Mouse (Mus musculus): ENCODE measurements around the gene H2afj. TPM values are rescaled to one million over a fixed set of nuclear protein-coding genes. Genes with fewer than 3 reads are reported as not detected.
"Not testable (repeated sequence)": the region's sequence is repeated elsewhere in the genome, so short reads cannot be mapped to it uniquely, and the experiment has no call there.

Gene H2afj
- polyA plus RNA-seq, 1 experiment from 2014 or later: 151 TPM

DNA sequence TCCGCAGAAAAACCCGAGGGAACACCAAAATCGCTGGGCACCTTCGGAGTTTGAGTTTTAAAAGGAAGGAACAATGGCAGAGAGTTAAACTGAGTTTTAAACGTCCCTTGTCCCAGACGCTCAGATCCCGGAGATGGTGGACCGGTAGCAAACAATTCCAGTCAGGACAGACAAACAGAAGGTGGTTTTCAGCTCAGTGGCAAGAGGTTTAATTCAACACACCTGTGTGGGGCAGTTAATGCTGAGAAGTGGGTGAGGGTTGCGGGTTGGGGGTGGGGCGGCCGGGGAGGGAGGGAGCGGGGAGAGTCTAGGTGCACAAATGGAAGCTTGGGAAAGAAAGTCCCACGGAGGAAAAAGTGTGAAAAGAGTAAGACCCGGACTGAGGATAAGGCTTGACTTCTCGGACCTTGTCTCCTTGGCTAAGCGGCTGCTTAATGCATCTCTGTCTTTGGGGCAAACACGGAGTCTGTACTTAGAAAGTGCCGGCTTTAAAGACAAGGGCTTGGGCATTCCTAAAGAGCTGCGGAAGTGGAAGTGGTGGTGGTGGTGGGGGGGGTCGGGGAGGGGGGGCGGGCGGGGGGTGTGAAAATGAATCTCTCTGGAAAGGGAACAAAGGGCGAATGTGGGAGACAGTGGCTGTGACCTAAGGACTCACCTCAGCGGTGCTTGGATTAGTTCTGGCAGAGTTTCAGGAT lies 14.1 kb upstream of the H2afj start:
- Histone ChIP-seq H3K27me3 (no peaks in the 10 kb centered on the region), H3K27ac (replicated peaks) (no peak overlapping the region), H3K9me3 (replicated peaks) (no peaks in the 10 kb centered on the region), H3K9ac (0 out of 2 replicates have a peak overlapping the region, but pooled peaks have one; percentile 13), H3K4me1 (peaks cover 8% of the 10 kb centered on the region; the same call in 1 of the 2 replicates), H3K4me2 (replicated peaks) (peak overlapping the region; percentile 67), H3K4me3 (replicated peaks) (peak overlapping the region; percentile 40), H3K36me3 (no peaks in the 10 kb centered on the region)
- WGBS: under 1% methylated on average over 24 of the region's 24 CpGs
- ATAC-seq (ENCODE audit: insufficient number of reproducible peaks, low FRiP score, low TSS enrichment, low read depth): no peak

DNA sequence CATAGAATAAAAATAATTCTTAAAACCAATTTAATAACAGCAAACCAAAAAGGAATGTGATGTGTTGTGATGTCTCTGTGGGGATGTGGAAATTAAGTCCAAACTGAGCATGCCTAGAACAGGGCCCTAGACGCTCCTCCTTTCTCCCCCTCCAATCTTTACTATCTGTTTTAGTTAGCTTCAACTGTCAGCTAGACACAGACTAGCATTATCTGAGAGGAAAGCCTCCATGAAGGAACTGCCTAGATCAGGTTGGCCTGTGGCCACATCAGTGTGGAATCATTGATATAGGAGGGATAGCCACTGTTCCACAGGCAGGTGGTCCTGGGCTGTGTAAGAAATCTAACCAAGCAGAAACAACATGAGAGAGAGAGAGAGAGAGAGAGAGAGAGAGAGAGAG lies 12.9 kb upstream of the H2afj start:
- Histone ChIP-seq H3K9me3 (replicated peaks) (no peaks in the 10 kb centered on the region), H3K4me1 (peaks cover 8% of the 10 kb centered on the region; the same call in 1 of the 2 replicates), H3K9ac (no peak overlapping the region), H3K36me3 (no peaks in the 10 kb centered on the region), H3K27me3 (no peaks in the 10 kb centered on the region), H3K27ac (replicated peaks) (no peak overlapping the region), H3K4me2 (replicated peaks) (no peak overlapping the region), H3K4me3 (replicated peaks) (no peak overlapping the region)
- ATAC-seq (ENCODE audit: insufficient number of reproducible peaks, low FRiP score, low TSS enrichment, low read depth): no peak
- 36% methylated on average over 1 of the region's 1 CpGs for WGBS

DNA sequence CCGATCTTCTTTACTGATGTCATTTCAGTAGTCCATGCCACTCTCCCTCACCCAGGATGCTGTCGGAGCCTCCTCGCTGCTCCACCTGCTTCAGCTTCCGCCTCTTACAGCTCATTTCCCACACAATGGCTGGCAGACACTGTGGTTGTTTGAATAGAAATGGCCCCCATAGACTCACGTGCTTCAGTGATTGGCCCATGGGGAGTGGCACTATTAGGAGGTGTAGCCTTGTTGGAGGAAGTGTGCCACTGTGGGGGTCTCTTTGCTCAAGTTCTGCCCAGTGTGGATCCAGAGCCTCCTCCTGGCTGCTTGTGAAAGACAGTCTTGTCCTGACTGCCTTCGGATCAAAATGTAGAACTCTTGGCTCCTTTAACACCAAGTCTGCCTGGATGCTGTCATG lies 12.2 kb upstream of the H2afj start:
- Histone ChIP-seq H3K4me1 (peaks cover 8% of the 10 kb centered on the region; the same call in 1 of the 2 replicates), H3K4me3 (replicated peaks) (no peak overlapping the region), H3K9me3 (replicated peaks) (no peaks in the 10 kb centered on the region), H3K27ac (replicated peaks) (no peak overlapping the region), H3K27me3 (no peaks in the 10 kb centered on the region), H3K36me3 (no peaks in the 10 kb centered on the region), H3K4me2 (replicated peaks) (no peak overlapping the region), H3K9ac (no peak overlapping the region)
- ATAC-seq (ENCODE audit: insufficient number of reproducible peaks, low FRiP score, low TSS enrichment, low read depth): no peak
- WGBS: 58% methylated on average over 6 of the region's 6 CpGs

GRCm38 (mm10) chr6:136797874-136798693 lies 10.0 kb upstream of the H2afj start:
- 88% methylated on average over 3 of the region's 3 CpGs for WGBS
- ATAC-seq (ENCODE audit: insufficient number of reproducible peaks, low FRiP score, low TSS enrichment, low read depth); H3K4me3 ChIP-seq (replicated peaks); H3K36me3 ChIP-seq; H3K9me3 ChIP-seq (replicated peaks); H3K9ac ChIP-seq; H3K27ac ChIP-seq (replicated peaks); H3K27me3 ChIP-seq; H3K4me2 ChIP-seq (replicated peaks): not testable (repeated sequence)
- peaks cover 11% of the 10 kb centered on the region for H3K4me1 ChIP-seq

GRCm38 (mm10) chr6:136800710-136801109 lies 7.3 kb upstream of the H2afj start:
- Histone ChIP-seq H3K27me3 (no peaks in the 10 kb centered on the region), H3K9ac (no peak overlapping the region), H3K27ac (replicated peaks) (no peak overlapping the region), H3K4me3 (replicated peaks) (no peak overlapping the region), H3K4me1 (peaks cover 5% of the 10 kb centered on the region; the same call in 1 of the 2 replicates), H3K4me2 (replicated peaks) (no peak overlapping the region), H3K9me3 (replicated peaks) (no peaks in the 10 kb centered on the region), H3K36me3 (no peaks in the 10 kb centered on the region)
- ATAC-seq (ENCODE audit: insufficient number of reproducible peaks, low FRiP score, low TSS enrichment, low read depth): no peak
- 88% methylated on average over 8 of the region's 8 CpGs for WGBS

DNA sequence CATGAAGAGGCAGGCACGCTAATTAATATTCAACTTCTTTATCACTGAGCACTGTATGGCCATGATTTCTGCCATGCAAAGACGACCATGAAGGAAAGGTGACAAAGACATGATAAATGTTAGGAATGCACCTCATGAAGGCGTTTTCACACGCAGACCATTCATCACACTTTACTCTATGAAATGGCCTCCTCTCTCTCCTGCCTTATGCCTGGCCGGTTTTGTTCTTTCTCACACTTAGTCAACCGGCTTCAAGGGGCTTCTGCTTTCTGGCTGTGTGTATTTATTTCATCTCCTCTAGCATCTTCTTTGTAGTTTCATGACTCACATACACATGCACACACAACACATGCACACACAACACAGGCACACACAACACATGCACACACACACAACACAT lies 6.8 kb upstream of the H2afj start:
- Histone ChIP-seq H3K4me1 (peaks cover 5% of the 10 kb centered on the region; the same call in 1 of the 2 replicates), H3K4me2 (replicated peaks) (no peak overlapping the region), H3K27me3 (no peaks in the 10 kb centered on the region), H3K9ac (no peak overlapping the region), H3K4me3 (replicated peaks) (no peak overlapping the region), H3K36me3 (no peaks in the 10 kb centered on the region), H3K9me3 (replicated peaks) (no peaks in the 10 kb centered on the region), H3K27ac (replicated peaks) (no peak overlapping the region)
- ATAC-seq (ENCODE audit: insufficient number of reproducible peaks, low FRiP score, low TSS enrichment, low read depth): no peak
- WGBS: 90% methylated on average over 6 of the region's 6 CpGs

GRCm38 (mm10) chr6:136803093-136803738 lies 4.8 kb upstream of the H2afj start:
- Histone ChIP-seq H3K36me3 (no peaks in the 10 kb centered on the region), H3K4me2 (replicated peaks) (peak overlapping the region; percentile 88), H3K27ac (replicated peaks) (peak overlapping the region; percentile 100), H3K27me3 (no peaks in the 10 kb centered on the region), H3K9ac (peak overlapping the region; percentile 99), H3K4me3 (replicated peaks) (peak overlapping the region; percentile 80), H3K4me1 (peaks cover 20% of the 10 kb centered on the region), H3K9me3 (replicated peaks) (no peaks in the 10 kb centered on the region)
- 11% methylated on average over 12 of the region's 12 CpGs for WGBS
- ATAC-seq (ENCODE audit: insufficient number of reproducible peaks, low FRiP score, low TSS enrichment, low read depth): no peak

DNA sequence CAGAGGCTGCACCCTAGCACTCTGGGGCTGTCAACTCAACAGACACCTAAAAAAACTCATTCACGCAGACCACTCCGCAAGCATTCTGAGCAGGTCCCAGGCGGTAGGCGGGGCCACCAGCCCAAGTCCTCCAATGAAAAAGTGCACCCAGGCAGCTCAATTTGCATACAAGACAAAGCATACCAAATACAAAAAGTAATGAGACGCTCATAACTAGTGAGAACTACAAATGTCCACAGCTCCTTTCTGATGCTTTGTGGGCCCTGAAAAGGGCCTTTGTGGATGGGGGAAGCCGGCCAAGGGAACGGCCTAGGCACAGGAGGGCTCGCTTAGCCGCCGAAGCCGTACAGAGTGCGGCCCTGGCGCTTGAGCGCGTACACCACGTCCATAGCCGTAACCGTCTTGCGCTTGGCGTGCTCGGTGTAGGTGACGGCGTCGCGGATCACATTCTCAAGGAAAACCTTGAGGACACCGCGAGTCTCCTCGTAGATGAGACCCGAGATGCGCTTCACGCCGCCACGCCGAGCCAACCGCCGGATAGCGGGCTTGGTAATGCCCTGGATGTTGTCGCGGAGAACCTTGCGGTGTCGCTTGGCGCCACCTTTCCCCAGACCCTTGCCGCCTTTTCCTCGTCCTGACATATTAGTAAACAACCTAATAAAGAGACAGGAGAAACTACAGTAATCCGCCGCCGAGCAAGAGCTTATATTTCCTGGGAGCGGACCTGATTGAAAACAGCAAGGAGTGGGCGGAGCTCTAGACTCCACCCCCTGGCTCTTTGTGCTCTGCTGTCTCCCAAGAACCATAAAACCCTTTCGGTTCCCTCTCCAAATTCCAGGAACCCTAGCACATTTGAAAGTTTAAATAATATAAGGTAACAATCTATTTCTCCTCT lies 4.1 kb upstream of the H2afj start, which contains the start of gene Hist4h4:
TSS of gene Hist4h4 (minus strand) at position 677 of the 895 bp plus-strand sequence.
- Histone ChIP-seq H3K4me2 (replicated peaks) (peak within 1 kb of the TSS; percentile 88), H3K9ac (peak within 1 kb of the TSS; percentile 99), H3K4me3 (replicated peaks) (peak within 1 kb of the TSS; percentile 80), H3K36me3 (no peaks in the 10 kb centered on the region), H3K9me3 (replicated peaks) (no peaks in the 10 kb centered on the region), H3K27me3 (no peaks in the 10 kb centered on the region), H3K27ac (replicated peaks) (peak within 1 kb of the TSS; percentile 100), H3K4me1 (peaks cover 23% of the 10 kb centered on the region)
- ATAC-seq (ENCODE audit: insufficient number of reproducible peaks, low FRiP score, low TSS enrichment, low read depth): peak; percentile 71
- WGBS: under 1% methylated on average over 50 of the region's 50 CpGs

GRCm38 (mm10) chr6:136804705-136805408 lies 3.2 kb upstream of the H2afj start:
- H3K36me3 ChIP-seq: no peaks in the 10 kb centered on the region
- ATAC-seq (ENCODE audit: insufficient number of reproducible peaks, low FRiP score, low TSS enrichment, low read depth): no peak
- peak overlapping the region; percentile 88 for H3K4me2 ChIP-seq (replicated peaks)
- H3K4me1 ChIP-seq: peaks cover 31% of the 10 kb centered on the region
- H3K4me3 ChIP-seq (replicated peaks): peak overlapping the region; percentile 80
- peak overlapping the region; percentile 37; the same call in 1 of the 2 replicates for H3K9ac ChIP-seq
- WGBS: 24% methylated on average over 9 of the region's 9 CpGs
- peak overlapping the region; percentile 100 for H3K27ac ChIP-seq (replicated peaks)
- no peaks in the 10 kb centered on the region for H3K9me3 ChIP-seq (replicated peaks)
- H3K27me3 ChIP-seq: no peaks in the 10 kb centered on the region

DNA sequence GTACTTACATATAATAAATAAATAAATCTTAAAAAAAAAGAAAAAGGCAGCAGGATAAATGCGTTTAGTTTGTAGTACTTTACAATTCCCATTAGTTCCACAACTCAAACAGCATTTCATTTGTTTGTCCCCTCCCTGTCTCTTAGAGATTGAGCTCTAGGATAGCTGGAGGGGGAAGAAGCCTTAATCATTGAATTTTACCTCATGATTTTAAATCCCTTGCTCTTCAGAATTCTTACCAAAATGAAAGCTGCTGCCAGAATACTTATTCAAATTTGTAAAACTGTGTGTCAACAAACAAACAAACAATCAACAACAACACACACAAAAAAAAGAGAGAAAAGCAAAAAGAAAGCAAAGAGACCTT lies 2.7 kb upstream of the H2afj start:
- Histone ChIP-seq H3K4me2 (replicated peaks) (no peak overlapping the region), H3K27ac (replicated peaks) (peak overlapping the region; percentile 100), H3K9ac (no peak overlapping the region), H3K36me3 (no peaks in the 10 kb centered on the region), H3K4me1 (peaks cover 35% of the 10 kb centered on the region), H3K4me3 (replicated peaks) (no peak overlapping the region), H3K27me3 (no peaks in the 10 kb centered on the region), H3K9me3 (replicated peaks) (no peaks in the 10 kb centered on the region)
- 74% methylated on average over 1 of the region's 1 CpGs for WGBS
- ATAC-seq (ENCODE audit: insufficient number of reproducible peaks, low FRiP score, low TSS enrichment, low read depth): no peak

Measured in embryonic facial prominence, embryonic 15.5 days (tissue).